Mouse (Mus musculus) bone marrow macrophage, adult 2 months (primary cell): ENCODE results near the gene Prnp.

Source experiments
- CTCF ChIP-seq: IDR thresholded peaks from 2 replicates; pipeline ENCODE4 v1.5.1; 2012; ENCODE audit warnings: low read depth, mild to moderate bottlenecking, low read length, moderate library complexity
- POLR2A ChIP-seq: IDR thresholded peaks from 2 replicates; pipeline ENCODE4 v1.6.1; 2012; ENCODE audit warnings: mild to moderate bottlenecking, low read depth, low read length, borderline replicate concordance

- TF ChIP-seq POLR2A, result no peak
- no peak for TF ChIP-seq CTCF
Observed at GRCm38 (mm10) chr2:131956336-131957256, 46.9 kb downstream of the Prnp start.
